Mouse (Mus musculus): ENCODE measurements around the gene Foxf1.

The Foxf1 gene

GRCm38 (mm10) chr8:121115136-121115535 is 30.9 kb downstream of the Foxf1 start:
- no peak for DNase-seq (ENCODE audit: low read depth, low spot score)

DNA sequence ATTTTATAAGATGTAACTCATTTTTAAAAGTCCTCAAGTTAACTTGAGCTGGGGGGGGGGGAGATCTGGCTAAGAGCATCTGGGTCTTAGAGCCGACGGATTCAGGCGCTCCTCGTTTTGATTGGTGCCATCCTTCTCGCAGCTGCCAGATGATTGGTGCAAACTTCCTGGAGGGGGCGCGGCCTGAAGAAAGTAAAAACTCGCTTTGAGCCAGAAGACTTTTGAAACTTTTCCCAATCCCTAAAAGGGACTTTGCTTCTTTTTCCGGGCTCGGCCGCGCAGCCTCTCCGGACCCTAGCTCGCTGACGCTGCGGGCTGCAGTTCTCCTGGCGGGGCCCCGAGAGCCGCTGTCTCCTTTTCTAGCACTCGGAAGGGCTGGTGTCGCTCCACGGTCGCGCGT is 31.8 kb downstream of the Foxf1 start, which contains the start of gene Foxc2:
Gene Foxc2 (plus strand): TSS at position 224 of the 400 bp plus-strand sequence.
- DNase-seq (ENCODE audit: low read depth, low spot score), result peak; percentile 95

DNA sequence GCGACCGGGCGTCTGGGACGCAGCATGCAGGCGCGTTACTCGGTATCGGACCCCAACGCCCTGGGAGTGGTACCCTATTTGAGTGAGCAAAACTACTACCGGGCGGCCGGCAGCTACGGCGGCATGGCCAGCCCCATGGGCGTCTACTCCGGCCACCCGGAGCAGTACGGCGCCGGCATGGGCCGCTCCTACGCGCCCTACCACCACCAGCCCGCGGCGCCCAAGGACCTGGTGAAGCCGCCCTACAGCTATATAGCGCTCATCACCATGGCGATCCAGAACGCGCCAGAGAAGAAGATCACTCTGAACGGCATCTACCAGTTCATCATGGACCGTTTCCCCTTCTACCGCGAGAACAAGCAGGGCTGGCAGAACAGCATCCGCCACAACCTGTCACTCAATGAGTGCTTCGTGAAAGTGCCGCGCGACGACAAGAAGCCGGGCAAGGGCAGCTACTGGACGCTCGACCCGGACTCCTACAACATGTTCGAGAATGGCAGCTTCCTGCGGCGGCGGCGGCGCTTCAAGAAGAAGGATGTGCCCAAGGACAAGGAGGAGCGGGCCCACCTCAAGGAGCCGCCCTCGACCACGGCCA is 32.5 kb downstream of the Foxf1 start:
- DNase-seq (ENCODE audit: low read depth, low spot score), result peak; percentile 77

- peak; percentile 63 for DNase-seq (ENCODE audit: low read depth, low spot score)
Measured at GRCm38 (mm10) chr8:121117186-121117651, 33.0 kb downstream of the Foxf1 start.

DNA sequence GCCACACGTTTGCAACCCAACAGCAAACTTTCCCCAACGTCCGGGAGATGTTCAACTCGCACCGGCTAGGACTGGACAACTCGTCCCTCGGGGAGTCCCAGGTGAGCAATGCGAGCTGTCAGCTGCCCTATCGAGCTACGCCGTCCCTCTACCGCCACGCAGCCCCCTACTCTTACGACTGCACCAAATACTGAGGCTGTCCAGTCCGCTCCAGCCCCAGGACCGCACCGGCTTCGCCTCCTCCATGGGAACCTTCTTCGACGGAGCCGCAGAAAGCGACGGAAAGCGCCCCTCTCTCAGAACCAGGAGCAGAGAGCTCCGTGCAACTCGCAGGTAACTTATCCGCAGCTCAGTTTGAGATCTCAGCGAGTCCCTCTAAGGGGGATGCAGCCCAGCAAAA is 33.7 kb downstream of the Foxf1 start:
- peak; percentile 44 for DNase-seq (ENCODE audit: low read depth, low spot score)

DNA sequence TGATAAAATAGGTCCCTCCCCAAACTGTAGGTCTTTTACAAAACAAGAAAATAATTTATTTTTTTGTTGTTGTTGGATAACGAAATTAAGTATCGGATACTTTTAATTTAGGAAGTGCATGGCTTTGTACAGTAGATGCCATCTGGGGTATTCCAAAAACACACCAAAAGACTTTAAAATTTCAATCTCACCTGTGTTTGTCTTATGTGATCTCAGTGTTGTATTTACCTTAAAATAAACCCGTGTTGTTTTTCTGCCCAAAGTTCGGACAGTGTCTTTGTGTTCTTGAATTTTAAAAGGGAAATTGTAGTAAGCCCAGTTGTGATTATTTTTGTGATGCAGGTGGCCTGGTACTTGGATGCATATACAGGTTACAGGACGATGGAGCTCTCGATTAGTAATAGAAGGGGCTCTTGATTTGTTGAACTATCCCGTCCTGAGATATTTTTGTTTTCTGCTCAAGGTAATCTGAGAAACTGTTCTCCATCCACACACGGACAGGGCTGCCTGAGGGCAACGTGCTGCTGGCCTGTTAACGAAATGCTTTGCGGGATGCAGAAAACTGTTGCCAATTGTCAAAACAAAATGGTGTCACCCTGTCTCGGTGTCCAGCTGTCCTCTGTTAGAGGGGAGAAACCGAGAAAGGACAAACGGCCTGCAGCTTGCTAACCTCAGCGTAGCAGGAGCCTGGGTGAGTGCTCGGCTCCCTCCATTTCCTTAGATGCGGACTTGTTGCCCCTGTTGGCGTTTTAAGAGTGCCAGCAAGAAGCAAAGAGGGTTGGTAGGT is 34.6 kb downstream of the Foxf1 start:
- DNase-seq (ENCODE audit: low read depth, low spot score), result no peak

- DNase-seq (ENCODE audit: low read depth, low spot score), result no peak
Measured at GRCm38 (mm10) chr8:121119635-121120455, 35.7 kb downstream of the Foxf1 start.

- DNase-seq (ENCODE audit: low read depth, low spot score), result no peak
Measured at GRCm38 (mm10) chr8:121120456-121121419, 36.6 kb downstream of the Foxf1 start.

GRCm38 (mm10) chr8:121121704-121122103 is 37.5 kb downstream of the Foxf1 start:
- no peak for DNase-seq (ENCODE audit: low read depth, low spot score)

DNA sequence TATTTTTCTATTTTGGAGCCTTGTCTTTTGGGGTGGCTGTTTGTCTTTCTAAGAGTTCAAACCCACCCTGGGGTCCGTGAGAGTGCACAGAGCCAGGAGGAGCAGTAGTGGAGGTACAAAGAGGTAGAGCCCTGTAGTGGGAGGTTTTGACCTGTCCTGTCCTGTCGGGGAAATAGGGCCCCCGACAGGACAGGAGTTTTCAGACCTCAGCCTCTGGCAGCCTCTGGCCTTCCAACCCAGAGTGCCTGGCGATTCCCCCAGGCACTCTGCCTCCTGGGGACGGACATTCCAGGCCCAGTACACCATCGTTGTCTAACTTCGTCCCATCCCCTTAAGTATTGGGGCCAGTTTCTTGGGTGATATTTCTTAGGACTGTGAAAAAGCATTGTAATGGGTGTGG is 38.2 kb downstream of the Foxf1 start:
- no peak for DNase-seq (ENCODE audit: low read depth, low spot score)

- no peak for DNase-seq (ENCODE audit: low read depth, low spot score)
Measured at GRCm38 (mm10) chr8:121123113-121123512, 38.9 kb downstream of the Foxf1 start.

DNA sequence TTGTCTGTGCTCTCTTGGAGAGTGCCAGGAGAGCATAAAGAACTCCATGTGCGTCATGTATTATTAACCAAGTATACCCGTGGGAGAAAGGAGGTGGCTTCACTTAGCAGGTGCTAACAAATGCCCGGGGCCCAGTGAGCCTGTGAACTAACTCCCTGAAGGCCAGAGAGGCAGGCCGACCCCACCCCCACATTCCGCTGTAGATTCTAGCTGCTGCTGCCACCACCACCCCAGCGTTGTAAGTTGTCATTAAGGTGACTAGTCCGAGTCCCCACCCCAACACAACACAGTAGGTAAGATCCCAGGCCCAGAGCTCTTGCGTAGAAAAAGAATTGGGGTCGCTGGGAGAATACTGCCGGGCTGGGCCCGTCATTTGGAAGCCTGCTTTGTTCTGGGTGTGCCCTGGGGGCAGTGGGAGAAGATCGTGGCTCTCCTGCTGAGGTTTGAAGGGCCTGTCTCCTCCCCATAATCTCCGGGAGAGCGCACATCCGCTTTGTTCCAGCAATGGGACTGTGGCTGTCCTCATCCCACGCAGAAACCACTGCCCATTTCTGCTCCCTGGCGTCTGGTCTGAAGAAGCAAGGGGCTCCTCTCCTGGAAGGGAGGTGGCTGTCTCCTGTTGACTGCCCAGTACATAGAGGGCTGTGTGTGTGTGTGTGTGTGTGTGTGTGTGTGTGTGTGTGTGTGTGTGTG is 40.5 kb downstream of the Foxf1 start:
- peak; percentile 72 for DNase-seq (ENCODE audit: low read depth, low spot score)

DNA sequence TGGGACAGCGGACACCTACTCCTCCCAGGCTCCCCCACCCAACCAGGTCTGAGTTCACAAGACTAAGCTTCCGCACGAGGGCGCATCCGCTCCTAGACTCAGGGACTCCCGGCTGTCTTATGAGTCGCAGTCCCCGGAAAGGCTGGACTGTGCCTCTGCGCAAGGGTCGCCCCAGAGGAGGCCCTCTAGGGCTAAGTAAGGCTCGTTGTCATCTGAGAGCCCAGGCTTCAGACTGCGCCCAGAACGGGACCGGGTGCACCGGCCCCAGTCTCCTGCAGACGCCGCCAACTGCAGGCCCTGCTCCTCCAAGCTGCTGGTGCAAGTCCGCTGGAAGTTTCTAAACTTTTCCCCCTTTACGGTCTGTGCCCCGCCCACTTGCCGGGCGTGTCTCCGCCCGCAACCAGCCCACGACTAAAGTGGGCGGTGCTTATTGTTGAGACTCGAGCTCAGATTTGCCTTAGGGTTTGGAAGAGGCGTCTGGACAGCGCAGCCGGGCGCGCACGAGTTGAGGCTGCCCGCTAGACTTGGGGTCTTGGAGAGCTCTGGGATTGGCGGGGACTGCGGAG is 41.2 kb downstream of the Foxf1 start:
- peak; percentile 96 for DNase-seq (ENCODE audit: low read depth, low spot score)

DNA sequence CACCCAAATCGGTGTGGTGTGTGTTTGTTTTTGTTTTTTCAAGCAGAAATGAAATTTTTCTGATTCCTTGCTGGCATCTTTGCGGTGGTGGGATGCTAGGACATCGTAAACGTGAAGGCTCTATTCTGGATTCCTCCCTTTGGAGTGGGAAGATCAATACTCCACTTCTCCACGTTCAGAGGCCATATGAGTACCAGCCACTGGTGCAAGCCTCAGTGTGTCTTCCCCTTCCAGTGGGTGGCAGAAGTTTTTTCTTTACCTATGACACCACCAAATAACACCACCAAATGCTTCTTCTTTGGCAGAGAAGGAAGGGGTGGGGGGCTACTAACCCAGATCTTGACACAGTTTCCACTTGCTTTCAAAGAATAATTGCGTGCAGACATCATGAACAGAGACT is 42.0 kb downstream of the Foxf1 start:
- no peak for DNase-seq (ENCODE audit: low read depth, low spot score)

GRCm38 (mm10) chr8:121126694-121127093 is 42.5 kb downstream of the Foxf1 start:
- no peak for DNase-seq (ENCODE audit: low read depth, low spot score)

- no peak for DNase-seq (ENCODE audit: low read depth, low spot score)
Measured at GRCm38 (mm10) chr8:121127291-121127701, 43.1 kb downstream of the Foxf1 start.

GRCm38 (mm10) chr8:121127756-121128375 is 43.7 kb downstream of the Foxf1 start, which contains the start of gene Foxl1:
TSS of gene Foxl1 (plus strand) at chr8:121127940.
- DNase-seq (ENCODE audit: low read depth, low spot score), result peak; percentile 44

DNA sequence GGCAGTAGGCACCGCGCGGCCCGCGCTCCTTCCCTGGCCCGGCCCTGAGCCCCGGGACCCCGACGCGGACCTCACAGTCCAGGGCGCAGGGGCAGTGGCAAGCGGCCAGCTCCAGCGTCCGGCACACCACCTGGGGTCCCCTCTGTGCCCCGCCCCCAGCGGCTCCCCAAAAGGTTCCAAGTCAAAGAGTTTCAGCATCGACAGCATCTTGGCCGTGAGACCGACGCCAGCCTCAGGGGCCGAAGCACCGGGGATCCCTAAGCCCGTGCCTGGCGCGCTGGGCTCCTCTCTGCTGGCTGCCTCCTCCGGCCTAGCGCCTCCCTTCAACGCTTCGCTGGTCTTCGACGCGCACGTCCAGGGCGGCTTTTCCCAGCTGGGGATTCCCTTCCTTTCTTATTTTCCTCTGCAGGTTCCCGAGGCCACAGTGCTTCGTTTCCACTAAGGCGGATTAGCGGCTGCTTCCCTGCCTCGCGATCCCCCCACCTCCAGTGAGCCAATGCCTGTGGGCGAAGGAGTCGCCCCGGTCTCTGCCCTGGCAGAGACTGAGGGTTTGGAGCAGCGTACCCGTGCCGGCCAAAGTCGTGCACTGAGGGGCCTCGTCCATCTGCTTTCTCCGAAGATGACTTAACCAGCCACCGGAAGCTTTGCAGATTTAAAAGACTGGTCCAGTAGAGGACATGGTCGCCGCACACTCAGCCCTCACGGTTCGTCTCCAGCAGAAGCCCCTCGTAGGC is 44.5 kb downstream of the Foxf1 start:
- DNase-seq (ENCODE audit: low read depth, low spot score), result peak; percentile 41

Measured in ZHBTc4 (cell line).